Mouse (Mus musculus): ENCODE data around the gene Palmd.
A peak's percentile ranks its signal among the peaks of the same experiment; 100 is the strongest.

Palmd gene

DNA sequence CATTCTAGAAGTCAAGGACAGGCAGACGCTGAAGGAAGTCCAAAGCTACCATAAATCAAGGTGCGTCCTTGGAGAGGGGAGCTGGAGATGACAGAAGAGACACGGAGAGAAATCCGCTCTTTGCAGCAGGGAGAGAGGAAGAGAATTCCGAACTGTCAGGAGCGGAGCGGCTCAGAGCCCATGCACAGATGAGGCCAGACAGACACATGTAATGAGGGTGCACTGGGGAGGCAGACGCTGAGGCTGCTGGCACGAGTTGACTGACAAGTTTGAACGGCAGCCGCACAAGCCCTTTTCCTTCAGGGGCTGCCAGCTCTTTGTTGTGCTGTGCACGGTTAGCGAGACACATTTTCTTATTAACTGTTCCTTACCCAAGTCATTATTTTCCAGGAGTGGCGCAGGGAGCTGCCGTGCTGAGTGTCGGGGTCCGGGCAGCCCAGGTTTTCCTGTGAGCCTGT lies at the start of gene Palmd:
TSS of gene Palmd (minus strand) at position 448 of the 458 bp plus-strand sequence.
- peak; percentile 39 for DNase-seq (ENCODE audit: low spot score)

- DNase-seq (ENCODE audit: low spot score) = no peak
Observed at GRCm38 (mm10) chr3:117010182-117010581, 41.4 kb upstream of the Palmd start.

- DNase-seq (ENCODE audit: low spot score) = no peak
Observed at GRCm38 (mm10) chr3:117007340-117007739, 38.6 kb upstream of the Palmd start.

- DNase-seq (ENCODE audit: low spot score) = no peak
Observed at GRCm38 (mm10) chr3:117006636-117007035, 37.8 kb upstream of the Palmd start.

DNA sequence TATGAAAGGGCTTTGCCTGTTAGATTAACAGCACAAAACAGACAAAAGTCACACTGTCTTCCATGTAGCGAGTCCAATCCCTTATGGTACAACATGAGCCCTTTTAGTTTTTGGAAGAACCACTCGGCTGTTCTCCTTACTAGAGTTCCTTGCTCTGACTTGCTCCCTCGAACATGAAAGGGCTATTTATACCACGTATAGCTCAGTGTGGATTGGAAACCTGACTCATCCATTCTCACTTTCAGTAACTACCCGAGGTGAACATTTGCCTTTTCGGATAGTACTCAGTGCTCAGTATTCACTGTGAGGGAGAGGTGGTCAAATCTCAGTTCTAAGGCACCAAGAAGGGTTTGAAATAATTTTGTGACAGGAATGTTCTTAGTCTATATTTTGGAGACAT lies 34.6 kb upstream of the Palmd start:
- DNase-seq (ENCODE audit: low spot score) = no peak

DNA sequence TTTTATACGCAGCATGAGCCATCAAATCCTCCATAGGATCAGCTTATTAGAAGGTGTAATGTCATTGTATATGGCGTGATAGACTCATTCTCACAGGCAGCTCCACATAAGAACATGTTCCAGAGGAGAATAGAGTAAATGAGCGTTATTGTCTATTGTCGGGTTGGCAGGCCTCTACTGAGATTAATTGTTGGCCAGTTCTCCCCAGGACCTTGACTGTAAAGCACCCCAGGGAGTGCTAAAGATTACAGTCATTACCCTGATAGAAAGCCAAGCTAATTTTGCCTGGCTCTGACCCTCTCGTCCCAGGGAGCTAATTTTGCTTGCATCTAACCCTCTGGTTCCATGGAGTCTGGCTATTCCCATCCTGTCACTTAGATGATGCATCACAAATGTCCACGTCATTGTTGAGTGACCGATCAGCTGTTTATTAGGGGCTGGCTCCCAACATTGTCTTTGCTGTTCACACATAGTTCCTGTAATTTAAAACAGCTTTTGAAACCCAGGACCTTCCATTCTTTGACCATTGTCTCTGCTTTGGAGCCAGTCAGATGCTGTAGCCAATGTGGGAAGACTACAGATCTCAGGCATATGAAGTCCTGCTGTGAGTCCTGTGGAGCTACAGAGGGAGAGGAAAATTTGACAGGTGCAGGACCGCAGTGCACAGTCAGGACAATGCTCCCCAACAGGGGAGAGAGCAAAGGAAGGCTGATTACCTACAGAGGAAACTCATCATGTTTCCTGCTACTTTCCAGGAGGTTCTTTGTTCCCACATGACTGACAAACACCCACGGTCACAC lies 33.1 kb upstream of the Palmd start:
- no peak for DNase-seq (ENCODE audit: low spot score)

- no peak for DNase-seq (ENCODE audit: low spot score)
Observed at GRCm38 (mm10) chr3:116993011-116993410, 24.2 kb upstream of the Palmd start.

DNA sequence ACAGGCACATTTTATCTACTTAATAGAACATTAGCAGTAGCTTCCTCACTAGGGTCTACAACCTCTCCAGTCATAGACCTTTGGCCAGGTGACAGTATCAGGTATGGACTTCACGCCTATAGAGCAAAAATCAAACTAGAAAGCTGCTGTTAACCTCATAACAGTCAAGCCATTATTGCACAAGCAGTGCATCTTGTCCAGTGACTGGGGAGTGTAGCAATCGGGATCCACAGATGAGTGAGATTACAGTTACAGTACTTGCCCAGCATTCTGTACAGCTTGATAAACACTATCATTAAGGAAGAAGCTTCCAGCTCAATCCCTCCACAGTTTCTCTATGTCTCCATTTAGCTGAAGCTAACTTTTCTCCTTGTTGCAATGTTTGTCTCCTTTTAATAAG lies 22.4 kb upstream of the Palmd start:
- DNase-seq (ENCODE audit: low spot score) = no peak

DNA sequence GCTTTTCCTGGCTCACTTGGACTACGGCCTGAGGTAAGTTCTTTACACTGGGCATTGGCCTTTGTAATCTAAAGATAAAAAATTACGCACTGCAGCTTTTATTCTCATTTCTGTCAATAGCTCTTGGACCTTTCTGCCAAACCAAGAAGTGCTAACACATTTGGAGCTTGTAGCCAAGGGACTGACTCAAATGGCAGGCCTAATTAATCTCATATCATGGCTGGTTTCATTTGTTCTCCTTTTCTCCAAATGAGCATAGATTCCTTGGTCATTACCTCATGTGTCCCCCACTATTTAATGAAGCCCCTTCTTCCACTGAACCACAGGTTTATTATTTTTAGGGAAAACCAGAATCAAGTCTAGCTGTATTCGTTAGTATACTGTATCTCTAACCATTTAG lies 19.4 kb upstream of the Palmd start:
- DNase-seq (ENCODE audit: low spot score) = no peak

- DNase-seq (ENCODE audit: low spot score) = no peak
Observed at GRCm38 (mm10) chr3:116986451-116986850, 17.7 kb upstream of the Palmd start.

DNA sequence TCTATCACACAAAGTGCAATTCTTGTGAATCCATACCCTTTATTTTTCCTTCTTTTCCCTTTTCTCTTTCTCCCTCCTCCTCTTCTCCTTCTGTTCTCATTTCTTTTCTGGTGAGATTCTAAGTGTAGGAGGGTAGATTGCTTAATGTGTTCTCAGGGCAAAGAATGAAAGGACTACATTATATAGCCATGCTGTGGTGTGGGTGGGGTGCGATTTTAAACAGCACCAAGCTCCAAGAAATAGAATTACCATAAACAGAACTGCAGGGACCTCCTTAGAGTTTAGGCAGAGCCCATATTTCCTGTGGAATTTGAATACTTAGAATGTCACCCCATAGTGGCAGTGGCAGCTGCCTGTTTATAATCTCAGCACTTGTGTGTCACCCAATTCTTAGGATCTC lies 17.0 kb upstream of the Palmd start:
- DNase-seq (ENCODE audit: low spot score) = no peak

DNA sequence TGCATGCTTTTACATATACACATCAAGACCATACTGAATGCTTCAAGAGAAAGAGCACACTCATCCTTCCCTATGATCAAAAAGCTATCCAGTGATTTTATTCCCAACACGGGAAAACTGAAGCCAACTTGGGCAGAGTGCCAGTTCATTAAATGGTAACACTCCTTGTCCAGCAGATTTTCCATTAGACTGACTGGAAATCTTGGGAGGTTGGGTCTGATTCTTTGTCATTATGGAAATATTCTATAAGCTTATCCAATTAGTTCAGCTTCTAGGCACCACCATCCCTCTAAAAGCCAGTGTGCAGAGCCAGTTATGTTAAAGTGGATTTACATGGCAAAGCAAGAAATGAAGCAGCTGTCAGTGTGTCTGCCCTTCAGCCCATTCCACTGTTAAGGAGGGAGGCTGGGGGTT lies 16.3 kb upstream of the Palmd start:
- no peak for DNase-seq (ENCODE audit: low spot score)

GRCm38 (mm10) chr3:116981811-116982575 lies 13.2 kb upstream of the Palmd start:
- no peak for DNase-seq (ENCODE audit: low spot score)

GRCm38 (mm10) chr3:116969786-116970185 lies 999 bp upstream of the Palmd start:
- DNase-seq (ENCODE audit: low spot score) = no peak

GRCm38 (mm10) chr3:116969003-116969402 lies 216 bp upstream of the Palmd start:
- no peak for DNase-seq (ENCODE audit: low spot score)

DNA sequence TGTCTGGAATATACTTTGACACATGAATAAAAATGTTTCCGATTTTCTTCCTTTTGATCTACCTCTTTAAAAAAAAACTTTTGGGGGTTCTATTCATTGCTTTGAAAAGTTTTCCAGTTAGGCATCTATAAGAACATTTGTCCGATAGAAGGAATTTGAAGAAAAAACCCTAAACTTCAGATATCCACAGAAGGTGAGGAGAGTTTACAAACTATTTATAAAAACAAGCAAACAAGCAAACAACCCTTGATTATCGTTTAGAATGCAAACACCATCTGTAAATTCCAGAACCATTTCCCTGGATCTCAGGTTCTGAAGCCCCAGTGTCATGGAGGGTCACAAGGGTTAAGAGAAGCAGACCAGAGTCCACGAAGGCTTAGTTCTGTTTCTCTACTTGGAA lies 820 bp downstream of the Palmd start, which contains the start of gene 4930455H04Rik:
TSS of gene 4930455H04Rik (plus strand) at position 301 of the 400 bp plus-strand sequence.
- DNase-seq (ENCODE audit: low spot score) = no peak

GRCm38 (mm10) chr3:116967436-116967835 lies 1.4 kb downstream of the Palmd start:
- DNase-seq (ENCODE audit: low spot score) = no peak

GRCm38 (mm10) chr3:116966800-116967199 lies 2.0 kb downstream of the Palmd start:
- DNase-seq (ENCODE audit: low spot score) = no peak

DNA sequence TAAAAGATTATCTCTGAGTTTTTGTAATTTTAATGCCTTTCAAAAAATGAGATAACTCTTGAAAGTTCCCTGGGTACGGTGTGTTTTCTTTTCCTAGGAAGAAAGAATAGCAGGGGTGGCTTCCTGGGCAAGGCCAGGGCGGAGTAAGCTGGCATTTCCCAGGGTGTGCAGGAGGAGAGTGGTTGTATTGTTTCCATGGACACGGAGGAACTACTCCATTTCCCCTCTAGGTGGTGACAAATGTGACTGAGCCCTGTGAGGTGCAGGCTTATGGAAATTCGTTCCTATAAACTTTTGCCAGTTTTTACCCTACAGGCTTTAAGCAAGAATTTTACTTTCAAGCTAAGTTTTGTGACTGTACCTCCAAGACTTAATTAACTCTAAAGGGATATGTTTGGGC lies 2.6 kb downstream of the Palmd start:
- DNase-seq (ENCODE audit: low spot score) = peak; percentile 25

- DNase-seq (ENCODE audit: low spot score) = peak; percentile 32
Observed at GRCm38 (mm10) chr3:116964426-116964825, 4.4 kb downstream of the Palmd start.

DNA sequence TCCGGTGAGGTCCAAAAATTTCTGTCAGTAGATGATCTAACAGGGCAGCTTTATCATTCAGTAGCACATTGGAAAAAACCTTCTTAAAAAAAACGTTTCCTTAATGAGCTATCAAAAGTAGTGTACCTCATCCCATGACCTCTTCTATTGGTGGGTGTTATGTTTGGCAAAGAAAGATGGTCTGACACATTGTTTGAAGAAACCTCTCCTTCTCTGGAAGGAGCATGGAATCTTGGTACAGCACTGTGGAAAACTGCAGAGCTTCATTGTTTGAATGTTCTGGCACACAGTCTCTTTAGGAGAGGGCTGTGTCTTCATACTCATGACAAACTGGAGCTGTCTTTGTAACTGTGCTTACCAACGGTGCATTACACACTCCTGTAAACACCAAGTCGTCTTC lies 5.6 kb downstream of the Palmd start:
- no peak for DNase-seq (ENCODE audit: low spot score)

GRCm38 (mm10) chr3:116961354-116962142 lies 7.2 kb downstream of the Palmd start:
- DNase-seq (ENCODE audit: low spot score) = no peak
